Mouse (Mus musculus): ENCODE results near the gene Rasgrf1. TPM values are rescaled to one million over a fixed set of nuclear protein-coding genes. Genes with fewer than 3 reads are reported as not detected.
A peak's percentile ranks its signal among the peaks of the same experiment; 100 is the strongest.
"Not testable (repeated sequence)": the region's sequence is repeated elsewhere in the genome, so short reads cannot be mapped to it uniquely, and the experiment has no call there.

Gene Rasgrf1
- polyA plus RNA-seq, 1 experiment from 2014 or later, result not detected

- Histone ChIP-seq H3K4me3 (peak overlapping the region; percentile 40), H3K27ac (peak overlapping the region; percentile 28; the same call in 1 of the 2 replicates)
Measured at GRCm38 (mm10) chr9:90054371-90055145, 144.8 kb downstream of the Rasgrf1 start.

DNA sequence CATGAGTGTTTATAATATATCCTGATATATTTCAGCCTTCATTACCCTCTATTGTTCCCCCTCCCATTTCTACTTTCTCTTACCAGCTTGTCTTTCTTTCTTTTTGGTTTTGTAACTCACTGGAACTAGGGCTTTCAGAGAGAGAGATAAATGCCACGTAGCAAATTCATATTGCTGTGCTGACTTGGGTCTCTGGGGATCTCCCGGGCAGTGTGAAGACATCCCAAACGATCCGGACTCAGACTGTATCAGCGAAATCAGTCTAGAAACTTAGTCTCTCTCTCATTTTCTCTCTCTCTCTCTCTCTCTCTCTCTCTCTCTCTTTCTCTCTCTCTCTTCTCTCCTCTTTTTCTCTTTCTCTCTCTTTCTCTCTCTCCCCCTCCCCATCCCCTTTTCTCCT, 145.7 kb downstream of the Rasgrf1 start:
- no peak overlapping the region for H3K27ac ChIP-seq
- H3K36me3 ChIP-seq, result no peaks in the 10 kb centered on the region
- no peak overlapping the region for H3K9ac ChIP-seq
- 48% methylated on average over 5 of the region's 5 CpGs for WGBS (ENCODE audit: insufficient replicate concordance)
- ATAC-seq, result no peak
- peak overlapping the region; percentile 40; the same call in 1 of the 2 replicates for H3K4me3 ChIP-seq
- H3K27me3 ChIP-seq (replicated peaks), result peaks cover 25% of the 10 kb centered on the region
- H3K4me1 ChIP-seq, result no peaks in the 10 kb centered on the region
- H3K9me3 ChIP-seq (replicated peaks), result no peaks in the 10 kb centered on the region
- peak overlapping the region; percentile 14; the same call in 1 of the 2 replicates for H3K4me2 ChIP-seq

More at GRCm38 (mm10) chr9:90054371-90055145, 144.8 kb downstream of the Rasgrf1 start:
- under 1% methylated on average over 37 of the region's 37 CpGs for WGBS (ENCODE audit: insufficient replicate concordance)
- H3K9me3 ChIP-seq (replicated peaks), result no peaks in the 10 kb centered on the region
- peak overlapping the region; percentile 62 for H3K4me2 ChIP-seq
- H3K9ac ChIP-seq, result peak overlapping the region; percentile 24
- ATAC-seq, result peak; percentile 79
- H3K4me1 ChIP-seq, result no peaks in the 10 kb centered on the region
- H3K36me3 ChIP-seq, result no peaks in the 10 kb centered on the region
- H3K27me3 ChIP-seq (replicated peaks), result peaks cover 25% of the 10 kb centered on the region

DNA sequence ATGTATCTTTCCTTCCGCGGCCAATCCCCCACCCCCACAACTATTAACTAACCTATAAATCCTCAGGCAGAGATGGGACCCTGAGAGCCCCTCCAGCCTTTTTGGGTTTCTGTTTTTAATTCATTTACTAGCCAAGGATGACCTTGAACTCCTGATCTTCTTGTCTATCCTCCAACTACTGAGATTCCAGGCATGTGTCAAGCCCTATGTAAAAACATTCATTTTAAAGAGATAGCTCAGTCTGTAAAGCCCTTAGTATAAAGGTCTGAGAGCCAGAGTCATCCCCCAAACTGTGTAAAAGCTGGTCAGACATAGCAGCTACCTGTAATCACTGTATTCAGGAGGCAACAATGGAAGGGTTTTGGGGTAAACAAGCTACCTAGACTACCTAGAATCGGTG, 146.2 kb downstream of the Rasgrf1 start:
- Histone ChIP-seq H3K4me3 (no peak overlapping the region), H3K27me3 (replicated peaks) (peaks cover 25% of the 10 kb centered on the region), H3K27ac (no peak overlapping the region), H3K4me1 (no peaks in the 10 kb centered on the region), H3K9ac (no peak overlapping the region), H3K4me2 (no peak overlapping the region), H3K36me3 (no peaks in the 10 kb centered on the region), H3K9me3 (replicated peaks) (no peaks in the 10 kb centered on the region)
- 59% methylated on average over 3 of the region's 3 CpGs for WGBS (ENCODE audit: insufficient replicate concordance)
- ATAC-seq, result no peak

DNA sequence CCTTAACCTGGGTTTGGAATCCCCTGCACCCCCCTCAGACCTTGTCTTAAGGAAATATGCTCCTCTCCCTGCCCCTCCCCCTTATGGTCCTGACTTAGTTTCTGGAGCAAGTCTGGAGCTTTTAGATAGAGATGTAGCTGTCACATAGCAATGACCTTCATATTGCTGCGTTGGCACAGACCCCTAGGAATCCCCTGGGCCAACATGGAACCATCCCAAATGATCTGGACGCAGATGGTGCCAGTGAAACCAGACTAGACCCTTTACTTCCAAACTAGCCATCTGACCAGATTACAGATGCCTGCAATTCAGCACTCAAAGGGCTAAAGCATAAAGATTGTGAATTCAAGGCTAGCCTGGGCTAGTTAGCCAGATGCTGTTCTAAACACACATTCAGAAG, 147.0 kb downstream of the Rasgrf1 start:
- ATAC-seq, result no peak

DNA sequence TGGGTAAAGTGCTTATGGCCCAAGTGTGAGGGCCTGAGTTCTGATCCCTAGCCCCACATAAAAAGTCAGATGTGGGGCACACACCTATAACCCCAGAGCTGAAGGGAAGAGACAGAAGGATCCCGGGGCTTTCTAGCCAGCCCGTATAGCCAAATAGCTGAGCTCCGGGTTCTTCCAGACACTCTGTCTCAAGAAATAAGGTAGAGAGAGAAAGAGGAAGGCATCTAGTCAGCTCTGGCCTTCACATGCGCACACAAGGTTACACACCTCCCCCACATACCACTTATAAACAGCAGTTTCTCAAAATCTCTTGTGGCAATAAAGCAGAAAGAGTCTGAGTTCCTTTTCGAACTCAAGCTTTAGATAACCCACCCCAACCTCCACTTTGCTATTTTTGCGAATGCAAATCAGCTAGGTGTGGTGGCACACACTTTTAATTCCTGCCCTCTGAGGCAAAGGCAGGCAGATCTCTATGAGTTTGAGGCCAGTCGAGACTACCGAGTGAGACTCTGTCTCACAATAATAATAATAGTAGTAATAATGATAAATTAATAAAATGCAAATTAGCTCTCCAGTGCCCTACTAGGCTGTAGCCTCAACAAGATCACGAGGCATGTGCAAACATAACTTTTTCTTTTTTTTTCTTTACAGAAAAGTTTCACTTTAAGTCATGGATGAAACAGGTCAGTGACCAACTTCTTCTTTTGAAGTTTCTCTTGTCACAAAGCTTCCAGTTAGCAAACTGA, 150.3 kb downstream of the Rasgrf1 start:
- no peak overlapping the region for H3K27ac ChIP-seq
- ATAC-seq, result no peak
- no peaks in the 10 kb centered on the region for H3K4me1 ChIP-seq
- no peak overlapping the region for H3K4me3 ChIP-seq
- no peak overlapping the region for H3K9ac ChIP-seq
- H3K9me3 ChIP-seq (replicated peaks), result no peaks in the 10 kb centered on the region
- H3K27me3 ChIP-seq (replicated peaks), result peaks cover 12% of the 10 kb centered on the region
- WGBS (ENCODE audit: insufficient replicate concordance), result 53% methylated on average over 9 of the region's 9 CpGs
- H3K36me3 ChIP-seq, result no peaks in the 10 kb centered on the region
- no peak overlapping the region for H3K4me2 ChIP-seq

More for the DNA sequence above, 147.0 kb downstream of the Rasgrf1 start:
- Histone ChIP-seq H3K36me3 (no peaks in the 10 kb centered on the region), H3K4me3 (no peak overlapping the region), H3K27ac (no peak overlapping the region), H3K4me2 (no peak overlapping the region), H3K27me3 (replicated peaks) (peaks cover 25% of the 10 kb centered on the region), H3K9me3 (replicated peaks) (no peaks in the 10 kb centered on the region), H3K9ac (no peak overlapping the region), H3K4me1 (no peaks in the 10 kb centered on the region)
- WGBS (ENCODE audit: insufficient replicate concordance), result 47% methylated on average over 2 of the region's 2 CpGs

GRCm38 (mm10) chr9:90060574-90060875, 150.8 kb downstream of the Rasgrf1 start:
- no peaks in the 10 kb centered on the region for H3K36me3 ChIP-seq
- H3K4me3 ChIP-seq, result no peak overlapping the region
- H3K4me1 ChIP-seq, result no peaks in the 10 kb centered on the region
- H3K9ac ChIP-seq, result no peak overlapping the region
- no peak for ATAC-seq
- H3K9me3 ChIP-seq (replicated peaks), result no peaks in the 10 kb centered on the region
- H3K27me3 ChIP-seq (replicated peaks), result peaks cover 8% of the 10 kb centered on the region; the same call in 1 of the 2 replicates
- H3K4me2 ChIP-seq, result no peak overlapping the region
- H3K27ac ChIP-seq, result no peak overlapping the region
- 68% methylated on average over 2 of the region's 2 CpGs for WGBS (ENCODE audit: insufficient replicate concordance)

- H3K9me3 ChIP-seq (replicated peaks); H3K4me1 ChIP-seq; H3K27ac ChIP-seq; H3K36me3 ChIP-seq; ATAC-seq; H3K4me3 ChIP-seq; H3K9ac ChIP-seq; H3K27me3 ChIP-seq (replicated peaks); H3K4me2 ChIP-seq: not testable (repeated sequence)
- 70% methylated on average over 5 of the region's 5 CpGs for WGBS (ENCODE audit: insufficient replicate concordance)
Measured at GRCm38 (mm10) chr9:90060932-90061331, 151.2 kb downstream of the Rasgrf1 start.

DNA sequence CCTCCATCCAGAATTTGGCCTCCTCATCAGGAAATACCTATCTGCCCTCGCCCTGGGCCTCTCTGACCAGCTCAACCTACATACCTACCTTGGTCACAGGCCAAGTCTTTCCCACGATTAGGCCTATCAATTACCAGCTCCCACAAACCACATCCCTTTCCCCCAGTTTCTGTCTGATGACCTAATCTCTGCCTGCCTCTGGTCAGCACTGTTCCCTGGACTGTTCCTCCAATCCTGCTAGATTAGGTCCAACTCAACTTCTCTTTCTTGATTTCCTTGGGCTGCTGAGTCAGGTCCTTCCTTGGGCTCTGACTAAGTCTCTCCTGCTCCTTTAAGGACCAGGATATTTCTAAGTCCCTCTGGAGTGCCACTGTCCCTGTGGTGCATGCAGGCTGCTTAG, 157.6 kb downstream of the Rasgrf1 start:
- Histone ChIP-seq H3K4me3 (no peak overlapping the region), H3K9me3 (replicated peaks) (no peaks in the 10 kb centered on the region), H3K27me3 (replicated peaks) (no peaks in the 10 kb centered on the region), H3K4me1 (no peaks in the 10 kb centered on the region), H3K27ac (no peak overlapping the region), H3K4me2 (no peak overlapping the region), H3K9ac (no peak overlapping the region), H3K36me3 (no peaks in the 10 kb centered on the region)
- WGBS (ENCODE audit: insufficient replicate concordance), result 20% methylated on average over 2 of the region's 2 CpGs
- no peak for ATAC-seq

DNA sequence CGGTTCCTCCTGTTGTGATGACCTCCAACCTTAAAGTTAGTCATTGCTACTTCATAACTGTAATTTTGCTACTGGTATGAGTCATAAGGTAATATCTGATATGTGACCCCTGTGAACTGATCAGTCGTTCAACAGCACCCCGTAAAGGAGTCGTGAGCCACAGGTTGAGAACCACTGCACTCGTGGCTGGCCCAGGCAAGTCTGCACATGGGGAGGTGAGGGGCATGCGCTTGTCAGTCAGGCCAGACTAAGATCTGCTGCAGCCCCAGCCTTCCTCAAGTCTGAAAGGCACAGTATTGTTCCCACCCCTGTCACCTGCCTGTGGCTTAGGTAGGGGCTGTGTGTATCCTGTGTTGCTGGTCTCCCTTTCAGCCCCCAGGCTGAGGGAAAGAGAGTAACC, 159.1 kb downstream of the Rasgrf1 start:
- H3K4me1 ChIP-seq, result no peaks in the 10 kb centered on the region
- H3K9ac ChIP-seq, result no peak overlapping the region
- no peak overlapping the region for H3K4me2 ChIP-seq
- H3K27me3 ChIP-seq (replicated peaks), result no peaks in the 10 kb centered on the region
- no peaks in the 10 kb centered on the region for H3K9me3 ChIP-seq (replicated peaks)
- H3K27ac ChIP-seq, result no peak overlapping the region
- no peaks in the 10 kb centered on the region for H3K36me3 ChIP-seq
- 77% methylated on average over 6 of the region's 6 CpGs for WGBS (ENCODE audit: insufficient replicate concordance)
- H3K4me3 ChIP-seq, result no peak overlapping the region
- ATAC-seq, result no peak

DNA sequence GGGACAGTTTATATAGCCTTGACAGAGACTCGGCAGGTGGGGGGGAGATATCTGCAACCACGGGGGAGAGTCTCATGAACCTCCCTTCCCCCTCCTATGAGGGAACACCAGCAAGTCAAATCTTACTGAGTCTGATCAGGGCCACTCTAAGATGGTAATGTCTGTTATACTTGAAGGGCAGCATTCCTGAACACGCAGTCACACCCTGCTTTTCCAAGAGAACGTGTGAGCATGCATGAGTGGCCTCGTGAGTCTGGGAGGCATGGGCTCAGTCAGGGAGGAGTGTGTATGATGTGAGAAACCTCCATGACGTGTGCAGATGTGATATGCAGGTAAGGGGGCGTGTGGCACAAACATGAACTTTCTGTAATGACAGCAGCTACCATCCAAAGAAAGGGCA, 159.8 kb downstream of the Rasgrf1 start:
- ATAC-seq, result no peak
- H3K27ac ChIP-seq, result no peak overlapping the region
- WGBS (ENCODE audit: insufficient replicate concordance), result 57% methylated on average over 7 of the region's 7 CpGs

GRCm38 (mm10) chr9:90070174-90070573, 160.5 kb downstream of the Rasgrf1 start:
- 62% methylated on average over 7 of the region's 7 CpGs for WGBS (ENCODE audit: insufficient replicate concordance)
- Histone ChIP-seq H3K36me3 (no peaks in the 10 kb centered on the region), H3K9me3 (replicated peaks) (no peaks in the 10 kb centered on the region), H3K4me2 (no peak overlapping the region), H3K27ac (no peak overlapping the region), H3K27me3 (replicated peaks) (no peaks in the 10 kb centered on the region), H3K4me1 (no peaks in the 10 kb centered on the region), H3K4me3 (no peak overlapping the region), H3K9ac (no peak overlapping the region)
- no peak for ATAC-seq

More for the DNA sequence above, 159.8 kb downstream of the Rasgrf1 start:
- Histone ChIP-seq H3K36me3 (no peaks in the 10 kb centered on the region), H3K4me3 (no peak overlapping the region), H3K4me1 (no peaks in the 10 kb centered on the region), H3K9ac (no peak overlapping the region), H3K9me3 (replicated peaks) (no peaks in the 10 kb centered on the region), H3K4me2 (no peak overlapping the region), H3K27me3 (replicated peaks) (no peaks in the 10 kb centered on the region)

DNA sequence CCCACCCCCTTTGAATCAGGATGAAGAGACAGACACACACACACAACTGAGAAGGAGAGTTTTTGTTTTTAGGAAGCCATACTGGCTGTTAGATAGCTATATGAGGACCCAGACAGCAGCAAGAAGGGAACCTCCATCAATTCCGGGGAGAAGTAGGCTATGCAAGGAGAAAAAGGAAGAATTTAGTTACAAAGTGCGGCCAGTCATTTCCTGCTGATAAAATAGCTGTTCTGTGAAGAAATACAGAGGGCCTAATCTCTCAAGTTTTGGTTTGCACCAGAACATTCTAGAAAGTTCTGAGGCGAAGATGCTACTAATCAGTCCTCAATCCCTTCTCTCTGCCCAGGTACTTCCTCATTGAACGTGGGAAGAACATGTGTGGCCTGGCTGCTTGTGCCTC, 165.6 kb downstream of the Rasgrf1 start:
- H3K27ac ChIP-seq, result no peak overlapping the region
- no peak for ATAC-seq
- H3K4me3 ChIP-seq, result no peak overlapping the region
- no peaks in the 10 kb centered on the region for H3K36me3 ChIP-seq
- no peak overlapping the region for H3K4me2 ChIP-seq
- H3K9me3 ChIP-seq (replicated peaks), result no peaks in the 10 kb centered on the region
- no peaks in the 10 kb centered on the region for H3K27me3 ChIP-seq (replicated peaks)
- H3K4me1 ChIP-seq, result no peaks in the 10 kb centered on the region
- 23% methylated on average over 4 of the region's 4 CpGs for WGBS (ENCODE audit: insufficient replicate concordance)
- no peak overlapping the region for H3K9ac ChIP-seq
